Mouse (Mus musculus) forebrain, embryonic 10.5 days (tissue): ENCODE measurements around the gene Zfyve21. TPM values are rescaled to one million over a fixed set of nuclear protein-coding genes. Genes with fewer than 3 reads are reported as not detected.

Experiments
- DNase-seq: peaks from one replicate; pipeline ENCODE4 v3.0.0-alpha.2; 2017; ENCODE audit warnings: low spot score; ENCODE audit errors: extremely low spot score
- H3K27ac ChIP-seq: fragments of 300-500 bp; sonication (generic); 2 replicates; pipeline ENCODE4 v1.5.1; 2016; ENCODE audit warnings: mild to moderate bottlenecking
- H3K27me3 ChIP-seq: fragments of 300-500 bp; sonication (generic); 2 replicates; pipeline ENCODE4 v1.6.1; 2016; ENCODE audit warnings: mild to moderate bottlenecking; ENCODE audit not compliant: poor library complexity, severe bottlenecking
- H3K36me3 ChIP-seq: fragments of 300-500 bp; sonication (generic); replicated peaks from 2 replicates; pipeline ENCODE4 v1.6.1; 2016; ENCODE audit warnings: mild to moderate bottlenecking, moderate library complexity
- H3K4me1 ChIP-seq: fragments of 300-500 bp; sonication (generic); 2 replicates; pipeline ENCODE4 v1.6.1; 2016
- H3K4me3 ChIP-seq: fragments of 300-500 bp; sonication (generic); 2 replicates; pipeline ENCODE4 v1.5.1; 2016; ENCODE audit warnings: mild to moderate bottlenecking, moderate library complexity
- H3K9me3 ChIP-seq: fragments of 300-500 bp; sonication (generic); 2 replicates; pipeline ENCODE4 v1.6.1; 2016; ENCODE audit warnings: mild to moderate bottlenecking, moderate library complexity
- WGBS: fragments of 180-500 bp; shearing (Covaris S2); methylation state at CpG from one replicate; pipeline ENCODE4 v1.1.7; 2016; 5-methylcytosine and 5-hydroxymethylcytosine counted together
- polyA plus RNA-seq: library from polyadenylated mRNA; unstranded; fragments of >200 nt; fragmentation: Nextera tagmentation; extraction: Ambion mirVana; gene quantifications from 2 replicates; pipeline ENCODE4 v1.2.1, GENCODE M21; 2016

Gene Zfyve21
- polyA plus RNA-seq, 1 experiment from 2014 or later, result 68.2 TPM

DNA sequence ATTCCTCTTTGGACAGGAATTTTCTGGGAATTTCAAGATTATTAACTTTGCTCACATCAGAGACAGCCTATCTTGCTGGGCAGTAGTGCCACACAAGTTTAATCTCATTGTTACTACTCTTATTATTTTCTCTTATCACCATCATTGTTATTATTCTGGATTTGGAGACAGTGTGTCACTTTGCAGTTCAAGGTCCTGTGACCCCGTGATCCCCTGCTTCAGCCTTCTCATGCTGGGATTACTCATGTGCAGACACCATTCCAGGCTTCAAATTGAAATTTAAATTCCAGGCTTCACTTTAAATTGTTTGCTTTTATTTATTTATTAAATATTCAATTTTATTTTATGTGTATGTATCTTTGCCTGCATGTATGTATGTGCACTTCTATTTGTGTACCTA is 55.8 kb downstream of the Zfyve21 start:
- no peaks in the 10 kb centered on the region for H3K36me3 ChIP-seq
- no peak overlapping the region for H3K27ac ChIP-seq
- H3K27me3 ChIP-seq, result no peaks in the 10 kb centered on the region
- H3K9me3 ChIP-seq, result no peaks in the 10 kb centered on the region
- no peak for DNase-seq
- WGBS, result 86% methylated on average over 1 of the region's 1 CpGs
- no peaks in the 10 kb centered on the region for H3K4me1 ChIP-seq
- H3K4me3 ChIP-seq, result no peak overlapping the region

DNA sequence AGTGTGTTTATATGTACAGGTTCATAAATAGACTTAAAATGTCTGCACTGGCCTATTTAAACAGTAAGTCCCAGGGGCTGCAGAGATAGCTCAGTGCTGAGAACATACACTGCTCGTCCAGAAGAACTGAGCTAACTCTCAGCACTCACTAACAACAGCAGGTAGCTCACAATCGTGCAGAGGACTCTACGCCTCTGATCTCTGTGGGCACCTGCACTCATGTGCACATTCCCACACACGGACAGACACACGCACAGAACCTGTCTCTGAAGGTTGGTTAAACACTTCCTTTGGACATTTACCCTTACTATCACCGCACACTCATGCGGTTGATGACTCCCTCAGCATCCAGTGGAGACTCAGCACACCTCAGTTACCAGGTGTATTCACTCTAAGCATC is 56.8 kb downstream of the Zfyve21 start:
- no peak overlapping the region for H3K4me3 ChIP-seq
- no peaks in the 10 kb centered on the region for H3K9me3 ChIP-seq
- DNase-seq, result no peak
- H3K4me1 ChIP-seq, result peaks cover 2% of the 10 kb centered on the region; the same call in 1 of the 2 replicates
- no peak overlapping the region for H3K27ac ChIP-seq
- WGBS, result 90% methylated on average over 7 of the region's 7 CpGs
- no peaks in the 10 kb centered on the region for H3K27me3 ChIP-seq
- H3K36me3 ChIP-seq, result no peaks in the 10 kb centered on the region

DNA sequence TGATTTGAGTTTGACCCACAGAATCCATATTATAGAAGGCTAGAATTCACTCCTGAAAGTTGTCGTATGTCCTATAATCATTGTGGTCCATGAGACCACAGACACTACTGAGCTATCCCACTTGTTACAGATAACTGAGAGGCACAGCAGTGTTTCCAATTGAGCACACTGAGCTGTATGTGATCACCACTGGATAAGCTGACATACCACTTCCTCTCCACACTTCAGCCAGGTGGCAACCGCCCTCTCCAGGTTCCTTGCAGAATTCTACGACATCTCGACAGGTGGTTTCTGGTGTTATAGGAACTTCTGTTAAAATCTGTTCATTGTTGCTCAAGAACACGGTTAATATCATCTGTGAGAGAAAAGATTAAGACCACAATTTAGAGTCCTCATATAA is 58.1 kb downstream of the Zfyve21 start:
- no peak for DNase-seq
- 93% methylated on average over 5 of the region's 5 CpGs for WGBS
- H3K4me3 ChIP-seq, result no peak overlapping the region

DNA sequence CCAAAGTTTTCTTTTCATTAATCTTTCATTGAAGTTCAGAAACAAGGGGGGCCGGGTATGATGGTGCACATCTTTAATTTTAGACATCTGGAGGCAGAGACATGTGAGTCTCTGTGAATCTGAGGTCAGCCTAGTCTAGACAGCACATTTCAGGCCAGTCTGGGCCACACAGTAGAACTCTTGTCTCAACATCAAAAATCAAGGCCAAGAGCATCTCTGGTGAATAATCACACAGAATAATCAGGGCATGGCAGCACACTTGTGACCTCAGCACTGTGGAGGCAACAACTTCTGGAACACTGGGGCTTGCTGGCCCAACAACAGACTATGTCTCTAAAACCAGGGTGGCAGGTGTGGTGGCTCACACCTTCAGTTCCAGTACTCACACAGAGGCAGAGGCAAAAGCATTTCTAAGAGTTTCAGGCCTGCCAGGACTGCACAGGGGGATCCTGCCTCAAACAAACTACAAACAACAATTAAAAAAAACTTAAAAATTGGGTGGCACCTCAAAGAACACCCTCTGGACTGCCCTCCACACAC is 60.7 kb downstream of the Zfyve21 start:
- no peak overlapping the region for H3K4me3 ChIP-seq
- no peaks in the 10 kb centered on the region for H3K9me3 ChIP-seq
- H3K4me1 ChIP-seq, result peaks cover 6% of the 10 kb centered on the region; the same call in 1 of the 2 replicates
- no peak overlapping the region for H3K27ac ChIP-seq
- H3K27me3 ChIP-seq, result no peaks in the 10 kb centered on the region
- 86% methylated on average over 1 of the region's 1 CpGs for WGBS
- no peaks in the 10 kb centered on the region for H3K36me3 ChIP-seq
- no peak for DNase-seq

More for the DNA sequence above, 58.1 kb downstream of the Zfyve21 start:
- no peaks in the 10 kb centered on the region for H3K36me3 ChIP-seq
- no peaks in the 10 kb centered on the region for H3K9me3 ChIP-seq
- H3K27me3 ChIP-seq, result no peaks in the 10 kb centered on the region
- peaks cover 6% of the 10 kb centered on the region; the same call in 1 of the 2 replicates for H3K4me1 ChIP-seq
- H3K27ac ChIP-seq, result no peak overlapping the region

DNA sequence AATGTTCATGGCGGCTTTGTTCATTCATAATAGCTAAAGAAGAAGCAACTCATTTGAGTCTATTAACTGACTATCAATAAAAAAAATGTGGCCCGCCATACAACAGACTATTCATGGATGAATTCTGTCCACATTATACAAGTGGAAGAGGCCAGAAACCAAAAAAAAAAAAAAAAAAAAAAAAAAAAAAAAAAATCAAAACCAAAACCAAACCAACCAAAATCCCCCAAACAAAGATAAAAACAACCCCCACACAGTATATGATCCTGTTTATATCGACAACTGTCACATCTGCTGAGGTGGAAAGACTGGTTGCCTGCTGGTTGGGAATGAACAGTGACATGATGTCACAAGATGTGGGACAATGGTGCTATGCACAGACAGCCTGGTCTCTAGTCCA is 61.5 kb downstream of the Zfyve21 start:
- no peak for DNase-seq
- no peaks in the 10 kb centered on the region for H3K27me3 ChIP-seq
- H3K27ac ChIP-seq, result no peak overlapping the region
- H3K9me3 ChIP-seq, result no peaks in the 10 kb centered on the region
- H3K36me3 ChIP-seq, result no peaks in the 10 kb centered on the region
- peaks cover 6% of the 10 kb centered on the region; the same call in 1 of the 2 replicates for H3K4me1 ChIP-seq
- H3K4me3 ChIP-seq, result no peak overlapping the region
- WGBS, result 82% methylated on average over 3 of the region's 3 CpGs

DNA sequence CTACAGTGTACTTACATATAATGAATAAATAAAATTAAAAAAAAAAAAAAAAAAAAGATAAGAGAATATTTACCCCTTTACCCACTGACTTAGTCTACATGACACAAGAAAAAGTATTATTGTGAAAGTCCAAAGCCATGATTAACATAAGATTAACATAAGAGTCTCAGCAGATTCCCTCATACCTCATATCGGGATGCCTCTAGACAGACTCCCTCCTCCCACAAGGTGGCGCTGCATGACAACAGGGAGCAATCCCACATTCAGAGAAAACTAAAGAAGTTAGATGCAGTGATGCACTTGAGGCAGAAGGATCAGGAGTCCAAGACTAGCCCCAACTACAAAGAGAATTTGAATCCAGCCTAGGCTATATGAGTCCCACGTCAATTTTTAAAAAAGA is 64.2 kb downstream of the Zfyve21 start:
- H3K27me3 ChIP-seq, result no peaks in the 10 kb centered on the region
- H3K9me3 ChIP-seq, result no peaks in the 10 kb centered on the region
- WGBS, result 20% methylated on average over 3 of the region's 3 CpGs
- DNase-seq, result peak; percentile 76
- no peak overlapping the region for H3K27ac ChIP-seq
- peaks cover 6% of the 10 kb centered on the region; the same call in 1 of the 2 replicates for H3K4me1 ChIP-seq
- H3K4me3 ChIP-seq, result no peak overlapping the region
- H3K36me3 ChIP-seq, result no peaks in the 10 kb centered on the region

Other genes with a start within 250 kb of the Zfyve21 start
- gene Mark3, start 239.6 kb upstream of the Zfyve21 start, polyA plus RNA-seq, result 42.1 and 44.8 TPM in 2 replicates
- 1,567 and 1,577 TPM in 2 replicates for gene Ckb, start 141.8 kb upstream of the Zfyve21 start, polyA plus RNA-seq
- 23.7 and 23.8 TPM in 2 replicates for gene Trmt61a, start 136.1 kb upstream of the Zfyve21 start, polyA plus RNA-seq
- gene Bag5, start 100.9 kb upstream of the Zfyve21 start, polyA plus RNA-seq, result 56.5 and 57.5 TPM in 2 replicates
- 57.9 and 62.6 TPM in 2 replicates for gene Apopt1, start 100.9 kb upstream of the Zfyve21 start, polyA plus RNA-seq
- gene Klc1, start 55.3 kb upstream of the Zfyve21 start, polyA plus RNA-seq, result 137 and 141 TPM in 2 replicates
- gene Xrcc3, start 297 bp upstream of the Zfyve21 start, polyA plus RNA-seq, result 16.7 and 21.5 TPM in 2 replicates
- gene Ppp1r13b, start 93.9 kb downstream of the Zfyve21 start, polyA plus RNA-seq, result 2.9 and 3.1 TPM in 2 replicates
- 565 and 608 TPM in 2 replicates for gene Atp5mpl, start 152.8 kb downstream of the Zfyve21 start, polyA plus RNA-seq
- 1.1 and 1.9 TPM in 2 replicates for gene Tdrd9, start 157.4 kb downstream of the Zfyve21 start, polyA plus RNA-seq
- not detected in 2 replicates for gene Rd3l, start 167.1 kb downstream of the Zfyve21 start, polyA plus RNA-seq